ENCODE assay signal across 19 mouse cellular contexts in genomic region chr16:76239353-76239752, GRCm38 (mm10).
DNase-seq lines count a peak whose midpoint lies in the region; ATAC-seq and TF ChIP-seq lines count a peak whose summit lies in the region.
"Had no signal": no experiment of that assay in that cellular context is flagged by ENCODE, and none has a peak within 500 bp of the region (broad histone marks: within the 10 kb centered on the region; RNA-seq: fewer than 3 reads in every experiment).

No protein-coding gene starts in this region.

- no peaks in the 10 kb centered on the region for H3K36me3 ChIP-seq in kidney, adult 2 months (ENCODE audit: control insufficient read depth, insufficient read depth, low read length)
- no peaks in the 10 kb centered on the region for H3K36me3 ChIP-seq in kidney, embryonic 16.5 days (ENCODE audit: insufficient read depth, low read length)
- no peaks in the 10 kb centered on the region for H3K36me3 ChIP-seq in midbrain, embryonic 16.5 days (ENCODE audit: control insufficient read depth, insufficient read depth, low read length)
- H3K36me3 ChIP-seq: heart, embryonic 13.5 days; hindbrain, embryonic 15.5 days had no signal

- TF ChIP-seq CTCF in kidney, adult 2 months (conservative IDR thresholded peaks at IDR 0.05; ENCODE audit: insufficient read depth, insufficient read length, low read depth, low read length), result no peak

- DNase-seq in kidney, adult 2 months, result peak; percentile 71
- no peak for DNase-seq in kidney, postnatal 10 days
- peak; percentile 54 for DNase-seq in kidney, adult 9 months
- DNase-seq in kidney, postnatal 36 days, result peak; percentile 27 to 64
- no peak for DNase-seq in heart, adult 18-20 months
- DNase-seq: adrenal gland, adult 2 months; adrenal gland, postnatal 25 days; cerebellum, adult 18-20 months; cerebellum, adult 9-11 months; forebrain, postnatal 0 days; gastrocnemius, postnatal 14 days; heart, postnatal 36 days had no signal

- H3K9ac ChIP-seq in kidney, embryonic 16.5 days (replicated peaks; ENCODE audit: low read length), result no peak overlapping the region
- H3K9ac ChIP-seq in midbrain, embryonic 16.5 days (ENCODE audit: low read depth, low read length), result no peak overlapping the region
- H3K9ac ChIP-seq: forebrain, embryonic 13.5 days; forebrain, postnatal 0 days; heart, embryonic 13.5 days; hindbrain, embryonic 15.5 days had no signal

- peak; percentile 92 for ATAC-seq in kidney, embryonic 16.5 days (ENCODE audit: low FRiP score, low TSS enrichment)
- ATAC-seq in midbrain, embryonic 16.5 days, result no peak
- ATAC-seq: forebrain, embryonic 13.5 days; forebrain, postnatal 0 days; Patski had no signal

- no peaks in the 10 kb centered on the region for H3K9me3 ChIP-seq in kidney, embryonic 16.5 days (ENCODE audit: low read length)
- H3K9me3 ChIP-seq in midbrain, embryonic 16.5 days (replicated peaks; ENCODE audit: control insufficient read depth, low read length, poor library complexity, severe bottlenecking), result no peaks in the 10 kb centered on the region
- H3K9me3 ChIP-seq: forebrain, embryonic 13.5 days; heart, embryonic 13.5 days; hindbrain, embryonic 15.5 days had no signal

- no peaks in the 10 kb centered on the region for H3K27me3 ChIP-seq in kidney, adult 2 months (replicated peaks; ENCODE audit: control insufficient read depth, insufficient read depth, low read length)
- no peaks in the 10 kb centered on the region for H3K27me3 ChIP-seq in kidney, embryonic 16.5 days (ENCODE audit: insufficient read depth, low read length)
- no peaks in the 10 kb centered on the region for H3K27me3 ChIP-seq in midbrain, embryonic 16.5 days (ENCODE audit: control insufficient read depth, insufficient read depth, low read depth, low read length)
- H3K27me3 ChIP-seq: CH12.LX; forebrain, embryonic 13.5 days; heart, embryonic 13.5 days; hindbrain, embryonic 15.5 days; Patski had no signal

- no peak overlapping the region; the same call in 1 of the 2 replicates for H3K4me2 ChIP-seq in kidney, embryonic 16.5 days (replicated peaks; ENCODE audit: low read depth, low read length)
- H3K4me2 ChIP-seq in midbrain, embryonic 16.5 days (ENCODE audit: low read length), result no peak overlapping the region
- H3K4me2 ChIP-seq: forebrain, embryonic 13.5 days; heart, embryonic 13.5 days; hindbrain, embryonic 15.5 days had no signal

- no peak overlapping the region for H3K27ac ChIP-seq in kidney, adult 2 months (ENCODE audit: insufficient read depth, low read depth, low read length)
- H3K27ac ChIP-seq in kidney, embryonic 16.5 days (ENCODE audit: low read length), result no peak overlapping the region
- H3K27ac ChIP-seq in midbrain, embryonic 16.5 days (ENCODE audit: low read length), result no peak overlapping the region
- H3K27ac ChIP-seq: forebrain, embryonic 13.5 days; heart, embryonic 13.5 days; hindbrain, embryonic 15.5 days had no signal

- 37% methylated on average over 8 of the region's 8 CpGs for WGBS in kidney, adult 2 months
- 43% methylated on average over 8 of the region's 8 CpGs for WGBS in kidney, embryonic 16.5 days
- 84% methylated on average over 8 of the region's 8 CpGs for WGBS in midbrain, embryonic 16.5 days

- TF ChIP-seq POLR2A in kidney, adult 2 months (IDR thresholded peaks at IDR 0.05; ENCODE audit: low read depth, low read length), result no peak

- no peaks in the 10 kb centered on the region for H3K4me1 ChIP-seq in kidney, adult 2 months (ENCODE audit: control insufficient read depth, insufficient read depth, low read length)
- peaks cover 5% of the 10 kb centered on the region; the same call in 1 of the 2 replicates for H3K4me1 ChIP-seq in kidney, embryonic 16.5 days (ENCODE audit: insufficient read depth, low read length)
- H3K4me1 ChIP-seq in midbrain, embryonic 16.5 days (ENCODE audit: control insufficient read depth, insufficient read depth, low read length), result no peaks in the 10 kb centered on the region
- H3K4me1 ChIP-seq: forebrain, embryonic 13.5 days; heart, embryonic 13.5 days; hindbrain, embryonic 15.5 days had no signal

- no peak overlapping the region for H3K4me3 ChIP-seq in kidney, adult 2 months (ENCODE audit: insufficient read depth, low read depth, low read length)
- H3K4me3 ChIP-seq in kidney, embryonic 16.5 days (ENCODE audit: low read length), result no peak overlapping the region
- no peak overlapping the region for H3K4me3 ChIP-seq in midbrain, embryonic 16.5 days (ENCODE audit: low read depth, low read length)
- H3K4me3 ChIP-seq: forebrain, embryonic 13.5 days; heart, embryonic 13.5 days; hindbrain, embryonic 15.5 days had no signal

Comparison
In these comparisons a context has a peak if more than half of its experiments do, and no peak if none do; other contexts are left out.
1. DNase-seq: peak in kidney, adult 2 months (single experiment), kidney, adult 9 months (single experiment) and kidney, postnatal 36 days (2 of 2); none in kidney, postnatal 10 days (single experiment) and heart, adult 18-20 months (0 of 2).